Mouse (Mus musculus): ENCODE measurements around the gene Srpx.
A peak's percentile ranks its signal among the peaks of the same experiment; 100 is the strongest.

Srpx gene

GRCm38 (mm10) chrX:10117065-10117719, at the start of gene Srpx:
Gene Srpx (minus strand): TSS chrX:10117709.
- DNase-seq (ENCODE audit: low spot score in 2 of 2), result peak in 1 of 2 experiments; percentile 11

- no peak for DNase-seq (ENCODE audit: low spot score in 2 of 2)
Measured at GRCm38 (mm10) chrX:10152390-10152789, 34.9 kb upstream of the Srpx start.

GRCm38 (mm10) chrX:10115780-10116179, 1.7 kb downstream of the Srpx start:
- no peak for DNase-seq (ENCODE audit: low spot score in 2 of 2)

- no peak for DNase-seq (ENCODE audit: low spot score in 2 of 2)
Measured at GRCm38 (mm10) chrX:10110736-10111135, 6.8 kb downstream of the Srpx start.

GRCm38 (mm10) chrX:10108558-10108957, 9.0 kb downstream of the Srpx start:
- no peak for DNase-seq (ENCODE audit: low spot score in 2 of 2)

GRCm38 (mm10) chrX:10105475-10105874, 12.0 kb downstream of the Srpx start:
- no peak for DNase-seq (ENCODE audit: low spot score in 2 of 2)

- no peak for DNase-seq (ENCODE audit: low spot score in 2 of 2)
Measured at GRCm38 (mm10) chrX:10102739-10103138, 14.8 kb downstream of the Srpx start.

- DNase-seq (ENCODE audit: low spot score in 2 of 2), result no peak
Measured at GRCm38 (mm10) chrX:10095797-10096196, 21.7 kb downstream of the Srpx start.

GRCm38 (mm10) chrX:10080385-10080784, 37.1 kb downstream of the Srpx start:
- DNase-seq (ENCODE audit: low spot score in 2 of 2), result no peak

GRCm38 (mm10) chrX:10079981-10080380, 37.5 kb downstream of the Srpx start:
- DNase-seq (ENCODE audit: low spot score in 2 of 2), result no peak

GRCm38 (mm10) chrX:10073966-10074365, 43.5 kb downstream of the Srpx start:
- no peak for DNase-seq (ENCODE audit: low spot score in 2 of 2)

- DNase-seq (ENCODE audit: low spot score in 2 of 2), result no peak
Measured at GRCm38 (mm10) chrX:10071529-10071928, 46.0 kb downstream of the Srpx start.

GRCm38 (mm10) chrX:10070689-10071088, 46.8 kb downstream of the Srpx start:
- DNase-seq (ENCODE audit: low spot score in 2 of 2), result no peak

- no peak for DNase-seq (ENCODE audit: low spot score in 2 of 2)
Measured at GRCm38 (mm10) chrX:10069405-10069804, 48.1 kb downstream of the Srpx start.

- no peak for DNase-seq (ENCODE audit: low spot score in 2 of 2)
Measured at GRCm38 (mm10) chrX:10063781-10064180, 53.7 kb downstream of the Srpx start.

GRCm38 (mm10) chrX:10063361-10063760, 54.1 kb downstream of the Srpx start:
- no peak for DNase-seq (ENCODE audit: low spot score in 2 of 2)

- no peak for DNase-seq (ENCODE audit: low spot score in 2 of 2)
Measured at GRCm38 (mm10) chrX:10062201-10062600, 55.3 kb downstream of the Srpx start.

- peak in 1 of 2 experiments; percentile 2 for DNase-seq (ENCODE audit: low spot score in 2 of 2)
Measured at GRCm38 (mm10) chrX:10034666-10035065, 82.8 kb downstream of the Srpx start.

- DNase-seq (ENCODE audit: low spot score in 2 of 2), result no peak
Measured at GRCm38 (mm10) chrX:10010202-10010601, 107.3 kb downstream of the Srpx start.

- no peak for DNase-seq (ENCODE audit: low spot score in 2 of 2)
Measured at GRCm38 (mm10) chrX:10007675-10008270, 109.7 kb downstream of the Srpx start.

GRCm38 (mm10) chrX:10005946-10006345, 111.6 kb downstream of the Srpx start:
- no peak for DNase-seq (ENCODE audit: low spot score in 2 of 2)

- DNase-seq (ENCODE audit: low spot score in 2 of 2), result no peak
Measured at GRCm38 (mm10) chrX:10000718-10001117, 116.8 kb downstream of the Srpx start.

All from urinary bladder, adult 18-20 months (tissue).